Comparison of ENCODE assay signal across 12 mouse cellular contexts in the genomic region with DNA sequence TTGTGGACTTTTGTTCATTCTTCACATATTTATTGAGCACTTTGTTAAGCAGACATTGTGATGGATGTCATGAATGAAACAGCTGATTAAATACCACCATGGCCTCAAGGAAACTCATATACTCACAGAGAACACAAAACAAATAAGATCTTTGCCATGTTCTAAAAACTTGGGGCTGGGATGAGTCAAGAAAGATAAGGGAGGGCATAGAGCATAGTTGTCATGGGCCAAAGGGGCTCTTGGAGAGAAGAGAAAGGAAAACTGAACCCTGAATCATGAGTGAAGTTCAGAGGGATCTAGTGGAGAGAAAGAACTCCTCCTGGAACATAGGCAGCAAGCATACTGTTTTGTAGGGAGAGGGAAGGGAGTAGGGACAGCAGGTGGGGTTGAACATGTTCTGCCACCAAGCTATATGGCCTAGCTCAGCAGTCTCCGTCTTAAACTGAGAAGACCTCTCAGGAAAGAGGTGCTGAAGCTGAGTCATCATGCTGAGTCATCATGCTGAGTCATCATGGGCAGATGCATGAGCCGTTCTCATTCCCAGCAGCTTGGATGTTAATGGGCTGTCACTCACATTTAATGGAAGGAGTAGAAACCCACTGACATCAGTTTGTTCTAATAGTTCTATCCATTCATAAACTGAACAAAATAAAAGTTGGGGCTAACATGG.
DNase-seq lines count a peak whose midpoint lies in the region; ATAC-seq and TF ChIP-seq lines count a peak whose summit lies in the region.
"Had no signal": no experiment of that assay in that cellular context is flagged by ENCODE, and none has a peak within 500 bp of the region (broad histone marks: within the 10 kb centered on the region; RNA-seq: fewer than 3 reads in every experiment).

No protein-coding gene starts in this region.

- H3K79me2 ChIP-seq in heart, adult 2 months (replicated peaks; ENCODE audit: control insufficient read depth, insufficient read depth, low read length), result no peaks in the 10 kb centered on the region

- H3K9me3 ChIP-seq in heart, embryonic 14.5 days (ENCODE audit: control insufficient read depth, low read length), result no peaks in the 10 kb centered on the region
- H3K9me3 ChIP-seq in ES-E14 (ENCODE audit: control insufficient read depth, insufficient read depth, low read depth, low read length), result no peaks in the 10 kb centered on the region
- no peaks in the 10 kb centered on the region for H3K9me3 ChIP-seq in liver, embryonic 14.5 days (ENCODE audit: control insufficient read depth, low read length)

- 51% methylated on average over 2 of the region's 2 CpGs for WGBS in heart, embryonic 14.5 days
- WGBS in heart, adult 2 months, result 41% methylated on average over 2 of the region's 2 CpGs
- 21% methylated on average over 2 of the region's 2 CpGs for WGBS in liver, embryonic 14.5 days (ENCODE audit: insufficient replicate concordance)
- 54% methylated on average over 2 of the region's 2 CpGs for WGBS in cerebellum, adult 2 months

- H3K27me3 ChIP-seq in heart, embryonic 14.5 days (ENCODE audit: control insufficient read depth, insufficient read depth, low read length), result no peaks in the 10 kb centered on the region
- H3K27me3 ChIP-seq in heart, adult 2 months (ENCODE audit: control insufficient read depth, insufficient read depth, low read length), result no peaks in the 10 kb centered on the region
- no peaks in the 10 kb centered on the region for H3K27me3 ChIP-seq in liver, embryonic 14.5 days (ENCODE audit: control insufficient read depth, insufficient read depth, low read length)
- H3K27me3 ChIP-seq in cerebellum, adult 2 months (ENCODE audit: control insufficient read depth, insufficient read depth, low read length), result no peaks in the 10 kb centered on the region

- intact Hi-C loops in heart, adult 2 months (cut with DNase I), result no loop called here

- no peak overlapping the region for H3K4me3 ChIP-seq in heart, embryonic 14.5 days (ENCODE audit: control insufficient read depth in 1 of 2, insufficient read depth in 1 of 2, low read depth in 1 of 2, low read length in 2 of 2)
- no peak overlapping the region for H3K4me3 ChIP-seq in heart, adult 2 months
- no peak overlapping the region for H3K4me3 ChIP-seq in ES-E14 (ENCODE audit: insufficient read depth in 1 of 2, low read depth in 1 of 2, low read length in 2 of 2, poor library complexity in 1 of 2, severe bottlenecking in 1 of 2)
- H3K4me3 ChIP-seq in liver, embryonic 14.5 days (ENCODE audit: insufficient read depth in 1 of 2, low read depth in 2 of 2, low read length in 2 of 2), result no peak overlapping the region
- no peak overlapping the region for H3K4me3 ChIP-seq in cerebellum, adult 2 months (replicated peaks; ENCODE audit: insufficient read depth, low read depth, low read length)

- in situ Hi-C loops in ES-E14 (cut with MboI; ENCODE audit: low sequenced_read_pairs in 2 of 2, unreplicated experiment in 2 of 2), result no loop called here

- H3K4me2 ChIP-seq in heart, embryonic 14.5 days (ENCODE audit: low read length), result no peak overlapping the region
- peak overlapping the region; percentile 50 for H3K4me2 ChIP-seq in liver, embryonic 14.5 days (ENCODE audit: low read depth)

- no peak for DNase-seq in heart, adult 2 months
- peak; percentile 17 for DNase-seq in ES-E14 (ENCODE audit: low read depth, low spot score)
- DNase-seq in c-Kit-positive CD71-positive TER-119-positive erythroid progenitor cells, embryonic 14.5 days (ENCODE audit: low spot score), result peak; percentile 82
- DNase-seq in liver, embryonic 14.5 days (ENCODE audit: low read depth in 3 of 3, low spot score in 3 of 3), result peak; percentile 77 to 81 (median 79)
- no peak for DNase-seq in cerebellum, postnatal 14 days
- no peak for DNase-seq in layer of hippocampus, adult 9-11 months
- DNase-seq in cerebellum, adult 2 months, result no peak
- DNase-seq: heart, adult 11 months; right cerebral cortex, adult 18-20 months had no signal

- no peak for TF ChIP-seq POLR2A in heart, adult 2 months (IDR thresholded peaks at IDR 0.05; ENCODE audit: insufficient read depth, low read depth, low read length)
- no peak for TF ChIP-seq POLR2A in cerebellum, adult 2 months (IDR thresholded peaks at IDR 0.05; ENCODE audit: borderline replicate concordance, insufficient read depth, low read length)

- H3K9ac ChIP-seq in heart, embryonic 14.5 days (ENCODE audit: low read length), result no peak overlapping the region
- no peak overlapping the region for H3K9ac ChIP-seq in heart, adult 2 months (ENCODE audit: low read depth, low read length)
- no peak overlapping the region for H3K9ac ChIP-seq in ES-E14 (ENCODE audit: insufficient read depth, low read depth, low read length, poor library complexity, severe bottlenecking)
- peak overlapping the region; percentile 10; the same call in 1 of the 2 replicates for H3K9ac ChIP-seq in liver, embryonic 14.5 days (replicated peaks)

- H3K27ac ChIP-seq in heart, embryonic 14.5 days (replicated peaks in 1 of 2; ENCODE audit: control insufficient read depth in 1 of 2, insufficient read depth in 1 of 2, low read depth in 2 of 2, low read length in 2 of 2), result no peak overlapping the region
- H3K27ac ChIP-seq in heart, adult 2 months, result no peak overlapping the region
- H3K27ac ChIP-seq in ES-E14 (ENCODE audit: insufficient read depth, low read depth, low read length, poor library complexity, severe bottlenecking), result no peak overlapping the region
- peak overlapping the region; percentile 86 for H3K27ac ChIP-seq in liver, embryonic 14.5 days
- no peak overlapping the region for H3K27ac ChIP-seq in cerebellum, adult 2 months (ENCODE audit: insufficient read depth, low read length)
- H3K27ac ChIP-seq: hindbrain, postnatal 0 days; macrophage had no signal

- peaks cover 2 to 10% of the 10 kb centered on the region in 2 experiments; a peak in 3 of 4 replicates for H3K4me1 ChIP-seq in heart, embryonic 14.5 days (ENCODE audit: control insufficient read depth in 2 of 2, insufficient read depth in 2 of 2, low read length in 2 of 2)
- H3K4me1 ChIP-seq in heart, adult 2 months (ENCODE audit: control insufficient read depth, insufficient read depth, low read length), result no peaks in the 10 kb centered on the region
- H3K4me1 ChIP-seq in ES-E14 (ENCODE audit: control insufficient read depth in 2 of 2, insufficient read depth in 2 of 2, low read length in 2 of 2, poor library complexity in 1 of 2), result no peaks in the 10 kb centered on the region
- H3K4me1 ChIP-seq in liver, embryonic 14.5 days (replicated peaks; ENCODE audit: control insufficient read depth in 2 of 2, insufficient read depth in 2 of 2, low read length in 1 of 2), result peaks cover 2 to 9% of the 10 kb centered on the region in 2 experiments; a peak in 3 of 4 replicates
- no peaks in the 10 kb centered on the region for H3K4me1 ChIP-seq in cerebellum, adult 2 months (ENCODE audit: control insufficient read depth, insufficient read depth, low read length)

- peak; percentile 56; the same call in 1 of the 2 replicates for ATAC-seq in heart, embryonic 14.5 days (ENCODE audit: insufficient number of reproducible peaks, insufficient read depth, low FRiP score, low read depth)
- peak; percentile 99 for ATAC-seq in liver, embryonic 14.5 days (ENCODE audit: insufficient read depth)
- ATAC-seq: hindbrain, postnatal 0 days had no signal

- TF ChIP-seq EP300 in heart, adult 2 months (IDR thresholded peaks at IDR 0.05; ENCODE audit: insufficient read depth, low read depth, low read length), result no peak
- TF ChIP-seq EP300 in liver, embryonic 14.5 days (IDR thresholded peaks at IDR 0.05; ENCODE audit: low read depth), result peak; percentile 77

- no peaks in the 10 kb centered on the region for H3K36me3 ChIP-seq in heart, embryonic 14.5 days (ENCODE audit: control insufficient read depth, insufficient read depth, low read length)
- no peaks in the 10 kb centered on the region for H3K36me3 ChIP-seq in heart, adult 2 months (ENCODE audit: control insufficient read depth, insufficient read depth, low read length)
- H3K36me3 ChIP-seq in ES-E14 (ENCODE audit: control insufficient read depth, insufficient read depth, low read length, poor library complexity, severe bottlenecking), result no peaks in the 10 kb centered on the region
- no peaks in the 10 kb centered on the region for H3K36me3 ChIP-seq in liver, embryonic 14.5 days (replicated peaks; ENCODE audit: control insufficient read depth, insufficient read depth, low read depth)

- no peak for TF ChIP-seq CTCF in heart, adult 2 months (IDR thresholded peaks at IDR 0.05)
- no peak for TF ChIP-seq CTCF in liver, embryonic 14.5 days (IDR thresholded peaks at IDR 0.05; ENCODE audit: low read depth)
- TF ChIP-seq CTCF in cerebellum, adult 2 months (IDR thresholded peaks at IDR 0.05; ENCODE audit: borderline replicate concordance, insufficient read depth, low read depth, low read length), result no peak

TF ChIP-seq in ES-E14, 5 proteins besides CTCF, POLR2A, EP300 and RAD21:
- no peak for TF ChIP-seq CHD2 (IDR thresholded peaks at IDR 0.05; ENCODE audit: low read depth, low read length)
- peak; percentile 95 for TF ChIP-seq MAFK (IDR thresholded peaks at IDR 0.05; ENCODE audit: insufficient read depth, low read depth, low read length)
- TF ChIP-seq ZC3H11A (IDR thresholded peaks at IDR 0.05; ENCODE audit: borderline replicate concordance, low read depth, low read length), result no peak
- no peak for TF ChIP-seq HCFC1 (IDR thresholded peaks at IDR 0.05; ENCODE audit: borderline replicate concordance, insufficient read depth, low read length)
- no peak for TF ChIP-seq ZNF384 (IDR thresholded peaks at IDR 0.05; ENCODE audit: low read depth, low read length)

Comparison
In these comparisons a context has a peak if more than half of its experiments do, and no peak if none do; other contexts are left out.
1. DNase-seq: peak in ES-E14 (single experiment), c-Kit-positive CD71-positive TER-119-positive erythroid progenitor cells, embryonic 14.5 days (single experiment) and liver, embryonic 14.5 days (3 of 3); none in heart, adult 2 months (0 of 2), cerebellum, postnatal 14 days (0 of 2), layer of hippocampus, adult 9-11 months (single experiment) and cerebellum, adult 2 months (0 of 2).